Mouse (Mus musculus) lung, postnatal 14 days (tissue): ENCODE results near the gene A830018L16Rik.
"Not testable (repeated sequence)": the region's sequence is repeated elsewhere in the genome, so short reads cannot be mapped to it uniquely, and the experiment has no call there.

Experiments
- DNase-seq: peaks from one replicate; pipeline ENCODE4 v3.0.0; 2021

A830018L16Rik gene

GRCm38 (mm10) chr1:12008789-12009550, 595.1 kb downstream of the A830018L16Rik start:
- DNase-seq, result no peak

- DNase-seq, result no peak
These were observed 595.6 kb downstream of the A830018L16Rik start for GRCm38 (mm10) chr1:12009551-12009846.

- no peak for DNase-seq
These were observed 596.7 kb downstream of the A830018L16Rik start for GRCm38 (mm10) chr1:12010607-12011006.

GRCm38 (mm10) chr1:12020646-12021045, 606.7 kb downstream of the A830018L16Rik start:
- not testable (repeated sequence) for DNase-seq
